Comparison of ENCODE assay signal across 27 mouse cellular contexts in genomic region chr4:34581990-34582389, GRCm38 (mm10). TPM values are rescaled to one million over a fixed set of nuclear protein-coding genes. Genes with fewer than 3 reads are reported as not detected.
DNase-seq lines count a peak whose midpoint lies in the region; ATAC-seq and TF ChIP-seq lines count a peak whose summit lies in the region.
"Had no signal": no experiment of that assay in that cellular context is flagged by ENCODE, and none has a peak within 500 bp of the region (broad histone marks: within the 10 kb centered on the region; RNA-seq: fewer than 3 reads in every experiment).

No protein-coding gene starts in this region.

- 0 out of 2 replicates have a peak overlapping the region, but pooled peaks have one; percentile 46 for H3K27ac ChIP-seq in heart, postnatal 0 days (ENCODE audit: low read depth)
- H3K27ac ChIP-seq in neural tube, embryonic 12.5 days, result no peak overlapping the region
- no peak overlapping the region for H3K27ac ChIP-seq in neural tube, embryonic 15.5 days (replicated peaks)
- H3K27ac ChIP-seq: forebrain, embryonic 12.5 days; heart, adult 2 months; hindbrain, embryonic 14.5 days; intestine, embryonic 15.5 days; kidney, embryonic 15.5 days; limb, embryonic 12.5 days; liver, embryonic 13.5 days; neural tube, embryonic 13.5 days had no signal

- peaks cover 68% of the 10 kb centered on the region for H3K36me3 ChIP-seq in heart, postnatal 0 days (replicated peaks; ENCODE audit: control insufficient read depth, insufficient read depth, low read length)
- H3K36me3 ChIP-seq in neural tube, embryonic 12.5 days, result peaks cover 63% of the 10 kb centered on the region
- H3K36me3 ChIP-seq in neural tube, embryonic 15.5 days, result peaks cover 46% of the 10 kb centered on the region

- TF ChIP-seq CTCF in heart, postnatal 0 days (IDR thresholded peaks at IDR 0.05; ENCODE audit: low read depth), result no peak

- WGBS in heart, postnatal 0 days, result 40% methylated on average over 7 of the region's 7 CpGs
- 37% methylated on average over 7 of the region's 7 CpGs for WGBS in neural tube, embryonic 12.5 days
- 26% methylated on average over 7 of the region's 7 CpGs for WGBS in neural tube, embryonic 15.5 days

- no peak for DNase-seq in heart, postnatal 0 days (ENCODE audit: low spot score)
- no peak for DNase-seq in heart, postnatal 4 days
- DNase-seq in ZHBTc4 (ENCODE audit: low read depth, low spot score) (peak; percentile 46), liver (no peak)
- peak; percentile 40 to 54 for DNase-seq in right cerebral cortex, postnatal 36 days (ENCODE audit: low spot score in 2 of 2)
- no peak for DNase-seq in kidney, postnatal 4 days
- DNase-seq: B cell, adult 2 months; cerebellum, adult 2 months; cerebellum, postnatal 36 days; gastrocnemius, postnatal 25 days; heart, adult 2 months; heart, postnatal 10 days; layer of hippocampus, postnatal 36 days; liver, embryonic 13.5 days; lung, embryonic 14.5 days; lung, postnatal 36 days; thymus, postnatal 36 days had no signal

- H3K9ac ChIP-seq in heart, postnatal 0 days (replicated peaks; ENCODE audit: low read depth, low read length), result no peak overlapping the region
- H3K9ac ChIP-seq in neural tube, embryonic 12.5 days, result no peak overlapping the region
- no peak overlapping the region for H3K9ac ChIP-seq in neural tube, embryonic 15.5 days (replicated peaks)
- H3K9ac ChIP-seq: forebrain, embryonic 12.5 days; hindbrain, embryonic 14.5 days; intestine, embryonic 15.5 days; kidney, embryonic 15.5 days; limb, embryonic 12.5 days; liver, embryonic 13.5 days; lung, embryonic 14.5 days; neural tube, embryonic 13.5 days had no signal

- no peak overlapping the region for H3K4me3 ChIP-seq in heart, postnatal 0 days (ENCODE audit: low read depth, low read length)
- no peak overlapping the region for H3K4me3 ChIP-seq in neural tube, embryonic 12.5 days
- no peak overlapping the region for H3K4me3 ChIP-seq in neural tube, embryonic 15.5 days (replicated peaks)
- H3K4me3 ChIP-seq: forebrain, embryonic 12.5 days; heart, adult 2 months; intestine, embryonic 15.5 days; kidney, embryonic 15.5 days; limb, embryonic 12.5 days; liver, embryonic 13.5 days; neural tube, embryonic 13.5 days had no signal

- H3K4me1 ChIP-seq in heart, postnatal 0 days (ENCODE audit: control insufficient read depth, insufficient read depth), result peaks cover 19% of the 10 kb centered on the region; the same call in 1 of the 2 replicates
- no peaks in the 10 kb centered on the region for H3K4me1 ChIP-seq in neural tube, embryonic 12.5 days
- 0 out of 2 replicates have a peak, but pooled peaks cover 3% of the 10 kb centered on the region for H3K4me1 ChIP-seq in neural tube, embryonic 15.5 days
- H3K4me1 ChIP-seq: forebrain, embryonic 12.5 days; intestine, embryonic 15.5 days; limb, embryonic 12.5 days; neural tube, embryonic 13.5 days had no signal

- H3K27me3 ChIP-seq in heart, postnatal 0 days (ENCODE audit: control insufficient read depth, insufficient read depth, low read length), result no peaks in the 10 kb centered on the region
- no peaks in the 10 kb centered on the region for H3K27me3 ChIP-seq in neural tube, embryonic 12.5 days (replicated peaks)
- H3K27me3 ChIP-seq in neural tube, embryonic 15.5 days (replicated peaks), result no peaks in the 10 kb centered on the region
- H3K27me3 ChIP-seq: forebrain, embryonic 12.5 days; intestine, embryonic 15.5 days; kidney, embryonic 15.5 days; limb, embryonic 12.5 days; liver, embryonic 13.5 days; neural tube, embryonic 13.5 days; Patski had no signal

- no peaks in the 10 kb centered on the region for H3K9me3 ChIP-seq in heart, postnatal 0 days (replicated peaks; ENCODE audit: control insufficient read depth, low read length)
- H3K9me3 ChIP-seq in neural tube, embryonic 12.5 days, result no peaks in the 10 kb centered on the region
- no peaks in the 10 kb centered on the region for H3K9me3 ChIP-seq in neural tube, embryonic 15.5 days (replicated peaks)
- H3K9me3 ChIP-seq: forebrain, embryonic 12.5 days; intestine, embryonic 15.5 days; kidney, embryonic 15.5 days; limb, embryonic 12.5 days; liver, embryonic 13.5 days; neural tube, embryonic 13.5 days had no signal

- no peak overlapping the region for H3K4me2 ChIP-seq in heart, postnatal 0 days (ENCODE audit: low read depth, low read length)
- no peak overlapping the region for H3K4me2 ChIP-seq in neural tube, embryonic 12.5 days (replicated peaks)
- no peak overlapping the region for H3K4me2 ChIP-seq in neural tube, embryonic 15.5 days
- H3K4me2 ChIP-seq: forebrain, embryonic 12.5 days; hindbrain, embryonic 14.5 days; intestine, embryonic 15.5 days; kidney, embryonic 15.5 days; limb, embryonic 12.5 days; liver, embryonic 13.5 days; lung, embryonic 14.5 days; midbrain, embryonic 11.5 days; neural tube, embryonic 13.5 days had no signal

- no peak for TF ChIP-seq EP300 in heart, postnatal 0 days (IDR thresholded peaks at IDR 0.05; ENCODE audit: low read depth)

- no peak; the same call in 1 of the 2 replicates for ATAC-seq in heart, postnatal 0 days (ENCODE audit: insufficient read depth, low read depth)
- peak; percentile 72 for ATAC-seq in neural tube, embryonic 12.5 days (ENCODE audit: low FRiP score, low read depth)
- no peak for ATAC-seq in neural tube, embryonic 15.5 days (ENCODE audit: low FRiP score)
- ATAC-seq: Patski had no signal

RNA-seq across cellular contexts. Expression of gene Akirin2, which starts 31.3 kb away (rescaled TPM):
- 29.0 and 66.3 TPM in 2 replicates for total RNA-seq in heart, postnatal 0 days (2014; rRNA removed; ENCODE audit: low replicate concordance)
- polyA plus RNA-seq in heart, postnatal 0 days (2015; fragmentation: Nextera tagmentation; extraction: Ambion mirVana), result 34.2 and 37.0 TPM in 2 replicates
- 10 to 100 TPM; 62.5 to 64.4 TPM for total RNA-seq in heart, postnatal 4 days (2021)
- 150 and 151 TPM in 2 replicates for polyA plus RNA-seq in neural tube, embryonic 12.5 days (2016; fragmentation: Nextera tagmentation; extraction: Ambion mirVana)
- 74.3 and 90.5 TPM in 2 replicates for polyA plus RNA-seq in neural tube, embryonic 15.5 days (2015; fragmentation: Nextera tagmentation; extraction: Ambion mirVana)

RNA-seq across cellular contexts. Expression of gene Orc3, which starts 32.8 kb away (rescaled TPM):
- 41.0 and 47.8 TPM in 2 replicates for total RNA-seq in heart, postnatal 0 days (2014; rRNA removed; ENCODE audit: low replicate concordance)
- 50.0 and 51.4 TPM in 2 replicates for polyA plus RNA-seq in heart, postnatal 0 days (2015; fragmentation: Nextera tagmentation; extraction: Ambion mirVana)
- 10 to 100 TPM; 47.8 to 52.3 TPM for total RNA-seq in heart, postnatal 4 days (2021)
- 92.7 and 101 TPM in 2 replicates for polyA plus RNA-seq in neural tube, embryonic 12.5 days (2016; fragmentation: Nextera tagmentation; extraction: Ambion mirVana)
- polyA plus RNA-seq in neural tube, embryonic 15.5 days (2015; fragmentation: Nextera tagmentation; extraction: Ambion mirVana), result 70.9 and 75.0 TPM in 2 replicates

RNA-seq across cellular contexts. Expression of gene Rars2, which starts 32.8 kb away (rescaled TPM):
- total RNA-seq in heart, postnatal 0 days (2014; rRNA removed; ENCODE audit: low replicate concordance), result 19.4 and 93.2 TPM in 2 replicates
- polyA plus RNA-seq in heart, postnatal 0 days (2015; fragmentation: Nextera tagmentation; extraction: Ambion mirVana), result 49.7 and 51.2 TPM in 2 replicates
- 10 to 100 TPM; 30.1 to 33.6 TPM for total RNA-seq in heart, postnatal 4 days (2021)
- 63.5 and 67.8 TPM in 2 replicates for polyA plus RNA-seq in neural tube, embryonic 12.5 days (2016; fragmentation: Nextera tagmentation; extraction: Ambion mirVana)
- polyA plus RNA-seq in neural tube, embryonic 15.5 days (2015; fragmentation: Nextera tagmentation; extraction: Ambion mirVana), result 51.0 and 55.4 TPM in 2 replicates

Comparison
In these comparisons a context has a peak if more than half of its experiments do, and no peak if none do; other contexts are left out.
1. DNase-seq: peak in ZHBTc4 (single experiment) and right cerebral cortex, postnatal 36 days (2 of 2); none in heart, postnatal 0 days (single experiment), heart, postnatal 4 days (single experiment), kidney, postnatal 4 days (0 of 2) and liver (single experiment).